Mouse (Mus musculus): Measurements from ENCODE around the gene Gipc1. TPM values are rescaled to one million over a fixed set of nuclear protein-coding genes. Genes with fewer than 3 reads are reported as not detected.

Gene Gipc1
- polyA plus RNA-seq, 1 experiment from 2014 or later, result 196 TPM

DNA sequence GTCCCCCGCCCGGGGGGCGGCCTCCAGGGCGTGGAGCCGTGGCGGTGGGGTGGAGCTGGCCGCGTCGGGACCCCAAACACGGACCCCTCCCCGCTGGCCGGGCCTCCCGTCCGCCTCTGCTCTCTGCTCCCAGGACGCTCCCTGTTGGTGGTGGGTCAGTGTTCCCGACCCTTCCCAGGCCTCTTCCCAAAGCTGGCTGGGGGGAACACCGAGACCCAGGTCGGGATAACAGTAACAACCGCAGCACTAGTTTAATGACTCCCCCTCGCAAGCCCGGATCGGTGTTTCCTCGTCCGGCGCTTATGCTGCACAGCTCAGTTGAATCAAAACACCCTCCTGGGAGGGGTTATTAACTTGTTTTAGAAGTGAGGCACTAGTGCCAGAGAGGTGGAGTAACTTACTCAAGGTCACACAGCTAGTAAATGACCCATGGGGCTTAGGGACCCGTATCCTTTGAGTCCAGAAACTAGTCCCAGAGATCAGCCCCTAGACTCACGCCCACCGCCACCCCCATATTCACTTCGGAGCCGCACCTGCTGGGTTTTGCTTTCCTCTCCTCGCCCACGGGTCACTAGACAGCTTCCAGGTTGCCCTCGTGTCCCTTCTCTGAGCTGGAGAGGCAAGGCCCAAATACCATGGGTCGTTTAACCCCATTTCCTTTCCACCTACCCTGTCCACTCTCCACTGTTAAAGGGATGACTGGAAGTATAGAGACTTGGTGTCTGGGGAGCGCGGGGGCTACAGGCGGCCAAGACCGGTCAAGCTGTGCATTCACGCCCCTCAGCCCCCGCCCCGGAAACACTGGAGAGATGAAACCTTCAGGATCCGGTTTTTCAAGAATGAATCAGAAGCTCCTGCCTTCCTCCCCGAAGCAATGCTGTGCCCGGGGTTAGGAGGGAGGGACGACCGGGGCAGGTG is 526 bp downstream of the Gipc1 start:
- H3K4me2 ChIP-seq, result peak overlapping the region; percentile 89
- WGBS, result 3% methylated on average over 46 of the region's 46 CpGs
- H3K36me3 ChIP-seq (ENCODE audit: poor library complexity, severe bottlenecking), result peaks cover 13% of the 10 kb centered on the region; the same call in 1 of the 2 replicates
- H3K4me3 ChIP-seq, result peak overlapping the region; percentile 88
- H3K9me3 ChIP-seq (replicated peaks), result no peaks in the 10 kb centered on the region
- 0 out of 2 replicates have a peak overlapping the region, but pooled peaks have one; percentile 7 for H3K27ac ChIP-seq
- H3K4me1 ChIP-seq, result peaks cover 21% of the 10 kb centered on the region
- no peak; the same call in 1 of the 2 replicates for ATAC-seq
- peak overlapping the region; percentile 90 for H3K9ac ChIP-seq
- H3K27me3 ChIP-seq, result no peaks in the 10 kb centered on the region

DNA sequence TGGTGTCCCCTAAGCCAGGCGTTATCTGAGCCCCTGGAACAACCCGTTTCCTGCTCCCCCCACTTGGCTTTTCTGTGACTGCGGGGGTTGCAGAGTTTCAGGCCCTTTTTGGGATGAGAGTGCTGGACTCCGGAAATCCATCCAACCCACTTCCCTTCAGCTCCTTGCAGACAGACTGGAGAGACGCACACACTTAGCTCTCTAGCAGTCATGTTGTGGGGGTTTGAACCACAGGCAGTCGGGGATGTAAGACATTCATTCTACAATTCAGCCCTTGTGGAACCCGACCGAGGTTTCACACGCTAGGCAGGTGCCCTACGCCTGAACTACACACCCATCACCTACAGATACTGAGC is 1.2 kb downstream of the Gipc1 start:
- H3K27me3 ChIP-seq, result no peaks in the 10 kb centered on the region
- no peak for ATAC-seq
- H3K36me3 ChIP-seq (ENCODE audit: poor library complexity, severe bottlenecking), result peaks cover 14% of the 10 kb centered on the region; the same call in 1 of the 2 replicates
- WGBS, result 52% methylated on average over 10 of the region's 10 CpGs
- no peak overlapping the region for H3K27ac ChIP-seq
- peak overlapping the region; percentile 89 for H3K4me2 ChIP-seq
- peaks cover 21% of the 10 kb centered on the region for H3K4me1 ChIP-seq
- H3K9ac ChIP-seq, result peak overlapping the region; percentile 90
- H3K9me3 ChIP-seq (replicated peaks), result no peaks in the 10 kb centered on the region
- H3K4me3 ChIP-seq, result peak overlapping the region; percentile 88

DNA sequence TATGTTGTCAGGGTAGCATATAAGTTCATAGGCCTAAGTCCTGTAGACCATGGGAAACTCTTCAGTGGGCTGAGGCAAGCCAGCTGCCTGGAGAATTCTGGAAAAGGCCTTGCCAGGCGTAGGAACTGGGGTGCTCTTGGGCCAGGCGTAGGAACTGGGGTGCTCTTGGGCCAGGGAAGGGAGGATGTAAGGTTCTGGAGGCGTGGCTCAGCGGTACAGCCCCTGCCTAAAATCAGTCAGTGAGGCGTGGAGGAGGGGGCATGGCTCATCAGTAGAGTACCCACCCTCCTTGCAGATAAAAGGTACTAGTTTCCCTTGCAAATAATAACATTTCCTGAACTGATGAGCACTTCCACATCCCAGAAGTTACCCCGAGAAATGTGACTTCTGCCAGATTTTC is 2.2 kb downstream of the Gipc1 start:
- H3K9ac ChIP-seq, result no peak overlapping the region
- H3K4me2 ChIP-seq, result no peak overlapping the region
- H3K36me3 ChIP-seq (ENCODE audit: poor library complexity, severe bottlenecking), result peaks cover 17% of the 10 kb centered on the region; the same call in 1 of the 2 replicates
- H3K4me1 ChIP-seq, result peaks cover 21% of the 10 kb centered on the region
- no peak overlapping the region for H3K4me3 ChIP-seq
- H3K27me3 ChIP-seq, result no peaks in the 10 kb centered on the region
- H3K9me3 ChIP-seq (replicated peaks), result no peaks in the 10 kb centered on the region
- H3K27ac ChIP-seq, result no peak overlapping the region
- ATAC-seq, result no peak
- 94% methylated on average over 6 of the region's 6 CpGs for WGBS

DNA sequence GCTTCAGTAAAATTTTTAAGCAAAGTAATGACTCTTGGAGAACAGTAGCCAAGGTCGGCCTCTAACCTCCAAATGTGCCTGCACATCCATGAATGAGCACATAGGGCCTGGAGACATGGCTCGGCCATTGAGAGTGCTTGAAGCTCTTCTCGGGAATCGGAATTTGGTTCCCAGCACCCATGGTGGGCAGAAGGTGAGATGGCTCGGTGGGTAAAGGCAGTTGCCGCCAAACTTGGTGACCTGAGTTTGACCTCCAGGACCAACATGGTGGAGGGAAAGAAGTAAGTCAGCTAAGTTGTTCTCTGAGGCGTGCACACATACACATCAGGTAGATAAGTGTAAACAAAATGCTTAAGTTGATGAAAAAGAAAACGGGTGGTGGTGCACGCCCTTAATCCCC is 3.6 kb downstream of the Gipc1 start:
- H3K36me3 ChIP-seq (ENCODE audit: poor library complexity, severe bottlenecking), result peaks cover 17% of the 10 kb centered on the region; the same call in 1 of the 2 replicates
- no peaks in the 10 kb centered on the region for H3K27me3 ChIP-seq
- no peak overlapping the region for H3K4me3 ChIP-seq
- peaks cover 34% of the 10 kb centered on the region for H3K4me1 ChIP-seq
- 96% methylated on average over 9 of the region's 9 CpGs for WGBS
- H3K9me3 ChIP-seq (replicated peaks), result no peaks in the 10 kb centered on the region
- H3K4me2 ChIP-seq, result no peak overlapping the region
- ATAC-seq, result no peak
- H3K9ac ChIP-seq, result no peak overlapping the region
- no peak overlapping the region for H3K27ac ChIP-seq

DNA sequence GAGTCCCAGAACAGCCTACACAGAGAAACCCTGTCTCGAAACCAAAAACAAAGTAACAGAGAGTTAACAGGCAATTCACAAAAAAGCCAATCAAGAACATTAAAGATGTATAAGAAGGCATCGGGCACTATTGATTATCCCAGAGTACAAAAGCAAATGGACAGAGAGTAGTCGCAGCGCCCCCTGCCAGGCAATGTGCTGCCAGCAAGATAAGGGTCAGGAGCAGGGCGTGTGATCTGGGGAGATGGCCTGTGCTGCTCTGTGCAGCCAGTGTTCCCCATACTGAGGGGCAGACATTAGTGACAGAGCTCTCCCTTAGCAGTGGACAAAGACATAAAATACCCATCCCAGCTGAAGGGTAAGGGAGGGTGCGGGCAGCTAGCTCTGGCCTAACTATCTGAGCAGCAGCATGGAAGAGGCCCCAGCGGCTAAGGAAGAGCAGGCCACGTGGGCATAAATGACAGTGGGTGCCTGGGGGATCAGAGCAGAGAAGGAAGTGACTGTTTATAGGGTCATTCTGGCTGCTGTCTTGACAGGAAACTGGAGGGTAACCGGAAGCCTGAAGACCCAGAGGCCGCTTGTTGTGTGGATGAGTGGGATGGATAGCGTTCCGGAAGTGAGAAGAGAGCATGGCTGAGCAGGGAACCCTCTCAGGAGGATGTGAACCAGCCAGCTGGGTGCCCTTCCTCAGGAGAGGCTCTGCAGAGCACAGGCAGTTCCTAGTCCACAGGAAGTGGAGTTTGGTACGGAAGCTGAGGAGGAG is 4.2 kb downstream of the Gipc1 start:
- Histone ChIP-seq H3K4me1 (peaks cover 39% of the 10 kb centered on the region), H3K9me3 (replicated peaks) (no peaks in the 10 kb centered on the region), H3K36me3 (ENCODE audit: poor library complexity, severe bottlenecking) (peaks cover 17% of the 10 kb centered on the region; the same call in 1 of the 2 replicates), H3K4me2 (no peak overlapping the region), H3K27me3 (no peaks in the 10 kb centered on the region), H3K27ac (no peak overlapping the region), H3K4me3 (no peak overlapping the region), H3K9ac (no peak overlapping the region)
- WGBS, result 83% methylated on average over 13 of the region's 13 CpGs
- ATAC-seq, result no peak

DNA sequence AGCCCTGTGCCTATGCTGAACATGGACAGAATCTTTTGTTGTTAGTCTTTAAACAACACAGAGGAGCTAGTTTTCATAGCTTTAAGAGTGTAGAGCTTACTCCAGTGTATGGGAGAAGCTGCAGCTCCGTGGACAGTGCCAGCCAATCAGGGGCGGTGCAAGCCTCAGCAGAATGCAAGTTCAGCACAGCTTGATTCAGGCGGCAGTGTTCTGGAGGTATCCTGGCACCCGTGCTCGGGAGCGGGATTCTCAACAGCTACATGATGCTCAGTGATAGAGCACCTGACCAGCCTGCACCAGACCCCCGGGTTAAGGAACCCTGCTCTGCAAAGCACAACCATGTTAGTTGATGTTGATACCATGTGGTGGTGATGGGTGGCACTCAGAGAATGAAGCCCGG is 8.1 kb downstream of the Gipc1 start:
- peak; percentile 41 for ATAC-seq
- Histone ChIP-seq H3K27ac (peak overlapping the region; percentile 42; the same call in 1 of the 2 replicates), H3K9me3 (replicated peaks) (no peaks in the 10 kb centered on the region), H3K36me3 (ENCODE audit: poor library complexity, severe bottlenecking) (peaks cover 27% of the 10 kb centered on the region), H3K27me3 (no peaks in the 10 kb centered on the region), H3K9ac (peak overlapping the region; percentile 45; the same call in 1 of the 2 replicates), H3K4me3 (no peak overlapping the region), H3K4me2 (peak overlapping the region; percentile 41), H3K4me1 (peaks cover 31% of the 10 kb centered on the region)
- 11% methylated on average over 8 of the region's 8 CpGs for WGBS

DNA sequence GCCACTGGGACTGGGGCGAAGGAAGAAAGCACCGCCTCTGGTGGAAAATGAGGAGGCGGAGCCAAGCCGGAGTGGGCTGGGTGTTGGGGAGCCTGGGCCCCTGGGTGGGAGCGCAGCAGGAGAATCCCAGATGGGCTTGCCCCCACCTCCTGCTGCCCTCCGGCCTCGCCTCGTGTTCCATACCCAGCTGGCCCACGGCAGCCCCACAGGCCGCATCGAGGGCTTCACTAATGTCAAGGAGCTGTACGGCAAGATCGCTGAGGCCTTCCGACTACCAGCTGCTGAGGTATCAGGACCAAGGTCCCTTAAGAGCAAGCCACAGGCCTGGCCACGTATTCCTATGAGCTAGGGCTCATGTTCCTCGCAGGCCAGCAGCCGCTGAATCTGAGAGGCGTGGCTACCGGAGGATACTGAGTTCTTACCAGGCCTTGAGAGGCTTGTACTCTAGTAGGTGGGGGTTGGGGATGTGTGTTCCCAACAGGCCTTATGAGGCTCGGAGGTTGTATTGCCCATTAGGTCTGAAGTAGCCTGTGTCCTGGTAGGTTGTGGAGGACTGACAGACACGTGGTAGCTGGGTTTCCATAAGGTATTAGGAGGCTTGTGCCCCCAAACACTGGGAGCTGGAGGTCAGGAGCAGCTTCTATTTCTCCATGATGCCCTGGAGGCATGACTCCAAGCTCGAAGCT is 8.7 kb downstream of the Gipc1 start:
- H3K27me3 ChIP-seq, result no peaks in the 10 kb centered on the region
- peaks cover 24% of the 10 kb centered on the region for H3K36me3 ChIP-seq (ENCODE audit: poor library complexity, severe bottlenecking)
- peak overlapping the region; percentile 42 for H3K27ac ChIP-seq
- H3K4me1 ChIP-seq, result peaks cover 34% of the 10 kb centered on the region
- peak overlapping the region; percentile 41 for H3K4me2 ChIP-seq
- peak overlapping the region; percentile 45 for H3K9ac ChIP-seq
- no peak overlapping the region for H3K4me3 ChIP-seq
- H3K9me3 ChIP-seq (replicated peaks), result no peaks in the 10 kb centered on the region
- peak; percentile 16; the same call in 1 of the 2 replicates for ATAC-seq
- WGBS, result 16% methylated on average over 21 of the region's 22 CpGs

DNA sequence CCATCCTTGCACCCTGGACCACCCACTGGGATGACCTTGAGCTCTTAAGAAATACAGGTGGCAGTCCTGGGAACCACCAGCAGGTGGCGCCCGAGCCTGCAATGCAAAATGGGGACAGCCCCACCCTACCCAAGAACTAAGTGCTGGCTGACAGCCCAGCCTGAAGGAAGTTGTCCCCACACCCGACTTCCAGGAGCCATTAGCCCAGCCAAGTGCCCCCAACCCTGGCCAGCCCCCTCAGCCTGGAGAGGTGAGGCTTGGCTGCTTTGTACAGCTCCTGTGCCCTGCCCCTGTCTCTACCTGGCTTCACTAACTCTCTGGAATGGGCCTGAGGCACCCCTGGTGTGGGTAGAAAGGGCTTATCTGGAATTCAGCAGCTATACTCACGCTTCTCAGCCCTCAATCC is 9.9 kb downstream of the Gipc1 start:
- Histone ChIP-seq H3K4me3 (no peak overlapping the region), H3K4me1 (peaks cover 43% of the 10 kb centered on the region), H3K27me3 (0 out of 2 replicates have a peak, but pooled peaks cover under 1% of the 10 kb centered on the region), H3K27ac (no peak overlapping the region), H3K9me3 (replicated peaks) (no peaks in the 10 kb centered on the region), H3K4me2 (no peak overlapping the region), H3K9ac (no peak overlapping the region), H3K36me3 (ENCODE audit: poor library complexity, severe bottlenecking) (peaks cover 19% of the 10 kb centered on the region)
- WGBS, result 12% methylated on average over 4 of the region's 4 CpGs
- ATAC-seq, result peak; percentile 22; the same call in 1 of the 2 replicates

DNA sequence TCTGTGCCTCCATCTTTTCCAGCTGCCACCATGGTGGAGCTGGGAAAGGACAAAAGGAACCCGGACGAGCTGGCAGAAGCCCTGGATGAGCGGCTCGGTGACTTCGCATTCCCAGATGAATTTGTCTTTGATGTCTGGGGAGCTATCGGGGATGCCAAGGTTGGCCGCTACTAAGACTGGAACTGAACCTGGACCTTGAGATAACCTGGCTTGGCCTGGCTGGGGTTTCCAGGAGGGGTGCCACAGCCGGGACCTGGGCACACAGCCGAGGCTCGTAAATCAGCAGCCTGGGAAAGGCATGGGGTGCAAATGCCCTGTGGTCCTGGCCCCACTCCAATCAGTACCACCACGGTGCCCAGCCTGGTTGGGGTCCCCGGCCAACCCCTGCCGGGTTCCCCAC is 11.6 kb downstream of the Gipc1 start:
- Histone ChIP-seq H3K4me3 (no peak overlapping the region), H3K4me1 (peaks cover 53% of the 10 kb centered on the region), H3K36me3 (ENCODE audit: poor library complexity, severe bottlenecking) (peaks cover 11% of the 10 kb centered on the region), H3K27me3 (peaks cover 4% of the 10 kb centered on the region; the same call in 1 of the 2 replicates), H3K9ac (no peak overlapping the region), H3K9me3 (replicated peaks) (no peaks in the 10 kb centered on the region), H3K27ac (no peak overlapping the region), H3K4me2 (no peak overlapping the region)
- no peak for ATAC-seq
- WGBS, result 91% methylated on average over 13 of the region's 13 CpGs

DNA sequence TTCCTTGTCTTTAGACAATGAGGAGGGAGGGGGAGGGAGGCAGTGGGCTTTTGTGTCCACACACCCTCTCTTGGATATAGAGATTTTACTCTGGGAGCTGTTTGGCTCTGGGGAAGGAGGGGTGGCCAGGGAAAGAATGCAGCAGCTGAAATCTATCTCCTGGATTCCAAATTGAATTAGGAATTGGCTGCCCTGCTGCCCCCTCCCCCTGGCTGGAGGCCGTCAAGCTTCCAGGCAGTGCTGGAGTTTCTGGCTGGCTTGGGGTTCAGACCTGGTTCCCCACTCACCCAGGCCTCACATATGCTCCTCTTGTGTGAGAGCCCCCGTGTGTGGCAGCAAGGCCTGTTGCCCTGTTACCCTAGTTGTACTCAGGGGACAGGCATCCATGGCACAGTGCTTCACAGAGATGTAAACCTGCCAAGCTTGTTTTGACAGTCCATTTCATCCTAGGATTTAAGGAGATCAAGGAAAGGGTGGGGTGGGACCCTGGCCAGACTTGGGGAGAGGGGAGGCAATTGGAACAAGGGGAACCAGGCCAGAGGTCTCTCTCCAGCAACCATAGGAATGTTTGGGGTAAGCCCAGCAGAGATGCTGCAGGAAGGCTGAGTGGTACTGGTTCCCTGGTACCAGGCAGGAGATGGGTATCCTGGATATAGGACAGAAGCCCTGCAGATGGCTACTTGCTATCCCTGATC is 12.6 kb downstream of the Gipc1 start:
- Histone ChIP-seq H3K4me2 (no peak overlapping the region), H3K9me3 (replicated peaks) (no peaks in the 10 kb centered on the region), H3K27me3 (peaks cover 4% of the 10 kb centered on the region; the same call in 1 of the 2 replicates), H3K9ac (peak overlapping the region; percentile 13; the same call in 1 of the 2 replicates), H3K36me3 (ENCODE audit: poor library complexity, severe bottlenecking) (peaks cover 21% of the 10 kb centered on the region), H3K4me1 (peaks cover 49% of the 10 kb centered on the region), H3K27ac (no peak overlapping the region), H3K4me3 (no peak overlapping the region)
- 41% methylated on average over 2 of the region's 2 CpGs for WGBS
- ATAC-seq, result no peak
